Mouse (Mus musculus) intestine, postnatal 0 days (tissue): Measurements from ENCODE around the gene 1300017J02Rik. TPM values are rescaled to one million over a fixed set of nuclear protein-coding genes. Genes with fewer than 3 reads are reported as not detected.

Source experiments
- ATAC-seq: fragments of 200-750 bp; cut with Nextera tagmentation; 2 replicates; pipeline ENCODE4 v1.8.0; 2017; ENCODE audit warnings: mild to moderate bottlenecking, moderate TSS enrichment, moderate library complexity
- H3K27ac ChIP-seq: fragments of 300-500 bp; sonication (generic); 2 replicates; pipeline ENCODE4 v1.5.1; 2014; ENCODE audit warnings: mild to moderate bottlenecking, low read depth, low read length, moderate library complexity
- H3K27me3 ChIP-seq: fragments of 300-500 bp; sonication (generic); replicated peaks from 2 replicates; pipeline ENCODE4 v1.6.1; 2014; ENCODE audit warnings: low read length, mixed read lengths; ENCODE audit not compliant: control insufficient read depth, insufficient read depth
- H3K36me3 ChIP-seq: fragments of 300-500 bp; sonication (generic); 2 replicates; pipeline ENCODE4 v1.6.1; 2014; ENCODE audit warnings: mild to moderate bottlenecking, moderate library complexity; ENCODE audit not compliant: control insufficient read depth, insufficient read depth
- H3K4me1 ChIP-seq: fragments of 300-500 bp; sonication (generic); replicated peaks from 2 replicates; pipeline ENCODE4 v1.6.1; 2014; ENCODE audit warnings: antibody characterized with exemption, low read length, mixed read lengths; ENCODE audit not compliant: control insufficient read depth, insufficient read depth
- H3K4me2 ChIP-seq: fragments of 300-500 bp; sonication (generic); replicated peaks from 2 replicates; pipeline ENCODE4 v1.6.1; 2014; ENCODE audit warnings: low read depth, mild to moderate bottlenecking, moderate library complexity
- H3K4me3 ChIP-seq: fragments of 300-500 bp; sonication (generic); 2 replicates; pipeline ENCODE4 v1.5.1; 2014; ENCODE audit warnings: low read depth, low read length
- H3K9ac ChIP-seq: fragments of 300-500 bp; sonication (generic); 2 replicates; pipeline ENCODE4 v1.6.1; 2014; ENCODE audit warnings: mild to moderate bottlenecking, low read depth, low read length
- H3K9me3 ChIP-seq: fragments of 300-500 bp; sonication (generic); 2 replicates; pipeline ENCODE4 v1.6.1; 2016; ENCODE audit warnings: mixed run types; ENCODE audit not compliant: control insufficient read depth
- CTCF ChIP-seq: sonication (generic); IDR thresholded peaks from 2 replicates; pipeline ENCODE4 v1.5.1; 2016; ENCODE audit warnings: low read depth, mild to moderate bottlenecking, control low read depth, antibody characterized with exemption, moderate library complexity
- WGBS: fragments of 180-500 bp; shearing (Covaris S2); extraction: QIAGEN DNeasy Blood & Tissue Kit; methylation state at CpG from one replicate; pipeline ENCODE4 v1.1.7; 2014; 5-methylcytosine and 5-hydroxymethylcytosine counted together
- polyA plus RNA-seq: library from polyadenylated mRNA; unstranded; fragments of >200 nt; fragmentation: Nextera tagmentation; extraction: Ambion mirVana; gene quantifications from 2 replicates; pipeline ENCODE4 v1.2.1, GENCODE M21; 2015

1300017J02Rik gene
- polyA plus RNA-seq, 1 experiment from 2014 or later, result 3.8 TPM

GRCm38 (mm10) chr9:103332663-103333062 lies 27.8 kb upstream of the 1300017J02Rik start:
- WGBS, result 88% methylated on average over 6 of the region's 6 CpGs
- TF ChIP-seq CTCF, result no peak
- Histone ChIP-seq H3K36me3 (peaks cover 40% of the 10 kb centered on the region), H3K27me3 (no peaks in the 10 kb centered on the region), H3K9me3 (no peaks in the 10 kb centered on the region), H3K9ac (no peak overlapping the region), H3K4me1 (no peaks in the 10 kb centered on the region), H3K27ac (no peak overlapping the region), H3K4me3 (no peak overlapping the region), H3K4me2 (no peak overlapping the region)
- no peak for ATAC-seq

GRCm38 (mm10) chr9:103326449-103326848 lies 21.6 kb upstream of the 1300017J02Rik start:
- no peaks in the 10 kb centered on the region for H3K27me3 ChIP-seq
- no peaks in the 10 kb centered on the region for H3K4me1 ChIP-seq
- no peak overlapping the region for H3K9ac ChIP-seq
- no peaks in the 10 kb centered on the region for H3K9me3 ChIP-seq
- 53% methylated on average over 9 of the region's 9 CpGs for WGBS
- H3K4me3 ChIP-seq, result no peak overlapping the region
- no peak for TF ChIP-seq CTCF
- no peak overlapping the region; the same call in 1 of the 2 replicates for H3K4me2 ChIP-seq
- H3K36me3 ChIP-seq, result peaks cover 61% of the 10 kb centered on the region
- ATAC-seq, result no peak
- no peak overlapping the region for H3K27ac ChIP-seq

GRCm38 (mm10) chr9:103324678-103325077 lies 19.8 kb upstream of the 1300017J02Rik start:
- 88% methylated on average over 1 of the region's 2 CpGs for WGBS
- Histone ChIP-seq H3K27me3 (no peaks in the 10 kb centered on the region), H3K4me3 (no peak overlapping the region), H3K4me2 (no peak overlapping the region), H3K9ac (no peak overlapping the region), H3K36me3 (peaks cover 73% of the 10 kb centered on the region), H3K27ac (no peak overlapping the region), H3K4me1 (no peaks in the 10 kb centered on the region), H3K9me3 (no peaks in the 10 kb centered on the region)
- no peak for ATAC-seq
- no peak for TF ChIP-seq CTCF

- peaks cover 35% of the 10 kb centered on the region for H3K36me3 ChIP-seq
- H3K27me3 ChIP-seq, result no peaks in the 10 kb centered on the region
- H3K27ac ChIP-seq, result no peak overlapping the region
- no peak overlapping the region for H3K4me2 ChIP-seq
- TF ChIP-seq CTCF, result no peak
- H3K4me3 ChIP-seq, result no peak overlapping the region
- no peak for ATAC-seq
- H3K9me3 ChIP-seq, result no peaks in the 10 kb centered on the region
- H3K4me1 ChIP-seq, result no peaks in the 10 kb centered on the region
- H3K9ac ChIP-seq, result no peak overlapping the region
- WGBS, result 84% methylated on average over 6 of the region's 6 CpGs
These were observed 5.0 kb upstream of the 1300017J02Rik start for GRCm38 (mm10) chr9:103309832-103310231.

- Histone ChIP-seq H3K9me3 (no peaks in the 10 kb centered on the region), H3K4me3 (peak overlapping the region; percentile 85), H3K36me3 (peaks cover 16% of the 10 kb centered on the region), H3K4me1 (no peaks in the 10 kb centered on the region), H3K27ac (peak overlapping the region; percentile 69), H3K27me3 (no peaks in the 10 kb centered on the region), H3K4me2 (peak overlapping the region; percentile 90), H3K9ac (peak overlapping the region; percentile 86)
- ATAC-seq, result peak; percentile 63
- under 1% methylated on average over 39 of the region's 40 CpGs for WGBS
- TF ChIP-seq CTCF, result 0 out of 2 replicates have a peak, but pooled peaks have one; percentile 12
These were observed 605 bp upstream of the 1300017J02Rik start for GRCm38 (mm10) chr9:103305332-103306041.

GRCm38 (mm10) chr9:103302666-103303065 lies 2.2 kb downstream of the 1300017J02Rik start:
- ATAC-seq, result peak; percentile 46

More at GRCm38 (mm10) chr9:103302666-103303065, 2.2 kb downstream of the 1300017J02Rik start:
- Histone ChIP-seq H3K9me3 (no peaks in the 10 kb centered on the region), H3K4me3 (no peak overlapping the region), H3K27me3 (no peaks in the 10 kb centered on the region), H3K36me3 (no peaks in the 10 kb centered on the region), H3K9ac (no peak overlapping the region), H3K4me2 (no peak overlapping the region), H3K27ac (no peak overlapping the region), H3K4me1 (no peaks in the 10 kb centered on the region)
- 48% methylated on average over 3 of the region's 3 CpGs for WGBS
- peak; percentile 87 for TF ChIP-seq CTCF
